Mouse (Mus musculus) heart, embryonic 16.5 days (tissue): ENCODE results near the gene Arl4d. TPM values are rescaled to one million over a fixed set of nuclear protein-coding genes. Genes with fewer than 3 reads are reported as not detected.
"Not testable (repeated sequence)": the region's sequence is repeated elsewhere in the genome, so short reads cannot be mapped to it uniquely, and the experiment has no call there.

Experiments used
- ATAC-seq: fragments of 200-750 bp; cut with Nextera tagmentation; replicated peaks from 2 replicates; pipeline ENCODE4 v1.8.0; 2017; ENCODE audit warnings: moderate number of reproducible peaks; ENCODE audit not compliant: insufficient read depth, low FRiP score; ENCODE audit errors: extremely low read depth
- H3K27ac ChIP-seq: fragments of 300-500 bp; sonication (generic); 2 replicates; pipeline ENCODE4 v1.5.1; 2014; ENCODE audit warnings: mild to moderate bottlenecking, low read length, control low read depth, moderate library complexity
- H3K27me3 ChIP-seq: fragments of 300-500 bp; sonication (generic); 2 replicates; pipeline ENCODE4 v1.6.1; 2014; ENCODE audit warnings: low read length, mixed read lengths; ENCODE audit not compliant: control insufficient read depth, insufficient read depth
- H3K36me3 ChIP-seq: fragments of 300-500 bp; sonication (generic); 2 replicates; pipeline ENCODE4 v1.6.1; 2014; ENCODE audit not compliant: control insufficient read depth, insufficient read depth
- H3K4me1 ChIP-seq: fragments of 300-500 bp; sonication (generic); 2 replicates; pipeline ENCODE4 v1.6.1; 2014; ENCODE audit warnings: low read length, mixed read lengths; ENCODE audit not compliant: control insufficient read depth, insufficient read depth
- H3K4me2 ChIP-seq: fragments of 300-500 bp; sonication (generic); 2 replicates; pipeline ENCODE4 v1.6.1; 2014; ENCODE audit warnings: low read depth, mild to moderate bottlenecking, control low read depth, low read length
- H3K4me3 ChIP-seq: fragments of 300-500 bp; sonication (generic); 2 replicates; pipeline ENCODE4 v1.5.1; 2014; ENCODE audit warnings: mild to moderate bottlenecking, control low read depth, low read length
- H3K9ac ChIP-seq: fragments of 300-500 bp; sonication (generic); 2 replicates; pipeline ENCODE4 v1.6.1; 2014; ENCODE audit warnings: low read length, control low read depth
- H3K9me3 ChIP-seq: fragments of 300-500 bp; sonication (generic); replicated peaks from 2 replicates; pipeline ENCODE4 v1.6.1; 2016; ENCODE audit warnings: low read length; ENCODE audit not compliant: control insufficient read depth
- WGBS: fragments of 180-500 bp; shearing (Covaris S2); extraction: QIAGEN DNeasy Blood & Tissue Kit; methylation state at CpG from one replicate; pipeline ENCODE4 v1.1.7; 2014; 5-methylcytosine and 5-hydroxymethylcytosine counted together
- polyA plus RNA-seq: library from polyadenylated mRNA; unstranded; fragments of >200 nt; fragmentation: Nextera tagmentation; extraction: Ambion mirVana; gene quantifications from 2 replicates; pipeline ENCODE4 v1.2.1, GENCODE M21; 2015

Gene Arl4d
- polyA plus RNA-seq, 1 experiment from 2014 or later, result 6.4 TPM

DNA sequence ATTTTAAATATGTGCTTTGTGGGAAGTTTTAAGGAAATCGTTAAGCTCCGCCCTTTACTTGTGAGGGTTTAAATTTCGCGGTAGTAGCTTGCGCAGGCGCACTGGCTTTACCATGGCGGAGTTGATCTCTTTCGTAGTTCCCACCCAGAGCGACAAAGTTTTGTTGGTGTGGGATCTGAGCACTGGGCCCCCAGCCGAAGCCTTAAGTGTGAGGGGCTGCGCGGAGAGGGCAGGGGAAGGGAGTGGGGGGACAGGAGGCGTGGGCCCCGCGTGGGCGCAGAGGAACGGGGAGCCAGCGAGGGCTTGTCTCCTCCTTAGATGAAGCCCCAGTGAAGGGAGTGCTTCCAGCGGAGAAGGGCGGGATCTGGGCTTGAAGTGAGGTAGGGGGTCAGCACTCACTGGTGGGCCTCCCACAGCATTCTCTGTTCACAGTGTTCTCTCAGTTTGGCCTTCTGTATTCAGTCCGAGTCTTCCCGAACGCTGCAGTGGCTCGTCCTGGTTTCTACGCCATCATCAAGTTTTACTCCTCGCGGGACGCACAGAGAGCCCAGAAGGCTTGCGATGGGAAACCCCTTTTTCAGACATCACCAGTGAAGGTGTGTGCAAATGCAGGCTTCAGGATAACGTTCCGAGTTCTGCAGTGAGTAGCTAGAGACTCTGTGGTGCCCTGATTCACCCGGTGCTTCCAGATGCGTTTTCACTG is 37.3 kb upstream of the Arl4d start:
- Histone ChIP-seq H3K9me3 (no peaks in the 10 kb centered on the region), H3K9ac (peak overlapping the region; percentile 95), H3K4me1 (peaks cover 5% of the 10 kb centered on the region), H3K4me3 (peak overlapping the region; percentile 71), H3K36me3 (peaks cover 5% of the 10 kb centered on the region; the same call in 1 of the 2 replicates), H3K27ac (peak overlapping the region; percentile 99), H3K27me3 (no peaks in the 10 kb centered on the region), H3K4me2 (peak overlapping the region; percentile 85)
- ATAC-seq, result peak; percentile 42; the same call in 1 of the 2 replicates
- WGBS, result under 1% methylated on average over 33 of the region's 33 CpGs

DNA sequence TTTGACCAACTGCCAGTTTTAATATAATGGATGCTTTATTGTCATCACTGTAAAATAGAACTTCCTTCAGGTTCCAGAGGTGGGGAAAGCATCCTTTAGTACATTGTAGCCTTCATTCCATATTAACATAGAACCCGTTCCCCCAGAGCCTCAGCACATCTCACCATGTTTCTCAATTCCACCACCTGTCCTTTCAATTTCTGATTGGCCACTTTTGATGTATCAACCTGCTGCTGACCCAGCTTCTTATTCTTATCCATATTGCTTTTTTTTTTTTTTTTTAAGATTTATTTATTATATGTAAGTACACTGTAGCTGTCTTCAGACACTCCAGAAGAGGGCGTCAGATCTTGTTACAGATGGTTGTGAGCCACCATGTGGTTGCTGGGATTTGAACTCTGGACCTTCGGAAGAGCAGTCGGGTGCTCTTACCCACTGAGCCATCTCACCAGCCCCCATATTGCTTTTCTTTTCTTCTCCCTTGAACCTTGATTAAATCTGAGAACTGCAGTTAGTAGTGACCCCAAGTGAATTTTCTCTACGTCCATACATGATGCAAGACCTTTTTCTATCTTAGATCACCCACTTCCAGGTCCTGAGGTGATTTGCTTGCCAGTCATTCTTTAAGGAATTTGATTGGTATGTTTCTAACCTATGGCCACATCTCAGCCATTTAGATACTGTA is 36.5 kb upstream of the Arl4d start:
- H3K4me1 ChIP-seq, H3K4me3 ChIP-seq, H3K27me3 ChIP-seq, H3K9ac ChIP-seq, ATAC-seq, H3K27ac ChIP-seq, H3K36me3 ChIP-seq, H3K9me3 ChIP-seq: not testable (repeated sequence)
- peak overlapping the region; percentile 85 for H3K4me2 ChIP-seq
- WGBS, result 71% methylated on average over 4 of the region's 5 CpGs

DNA sequence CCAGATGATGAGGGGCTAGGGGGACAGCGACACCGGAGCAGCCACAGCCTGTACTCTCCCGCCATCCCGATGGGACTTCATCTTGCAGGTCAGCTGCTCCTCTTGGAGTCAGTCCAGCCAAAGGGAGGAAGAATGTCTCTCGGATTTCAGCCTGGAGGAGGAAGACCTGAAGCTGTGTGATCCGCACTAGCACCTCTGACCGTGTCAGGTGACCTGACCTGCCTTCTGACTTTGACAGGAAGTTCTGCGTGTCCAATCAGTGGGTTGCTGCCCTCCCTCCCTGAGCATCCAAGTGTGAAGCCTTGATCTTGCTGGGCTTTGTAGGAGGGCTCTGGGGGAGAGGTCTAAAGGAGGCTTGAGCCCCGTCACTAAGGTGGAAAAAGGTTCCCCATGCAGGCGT is 29.7 kb upstream of the Arl4d start:
- Histone ChIP-seq H3K4me1 (no peaks in the 10 kb centered on the region; the same call in 1 of the 2 replicates), H3K4me3 (no peak overlapping the region), H3K27me3 (no peaks in the 10 kb centered on the region), H3K36me3 (peaks cover 16% of the 10 kb centered on the region), H3K9ac (no peak overlapping the region), H3K4me2 (no peak overlapping the region), H3K27ac (no peak overlapping the region), H3K9me3 (no peaks in the 10 kb centered on the region)
- WGBS, result 72% methylated on average over 10 of the region's 10 CpGs
- no peak for ATAC-seq

DNA sequence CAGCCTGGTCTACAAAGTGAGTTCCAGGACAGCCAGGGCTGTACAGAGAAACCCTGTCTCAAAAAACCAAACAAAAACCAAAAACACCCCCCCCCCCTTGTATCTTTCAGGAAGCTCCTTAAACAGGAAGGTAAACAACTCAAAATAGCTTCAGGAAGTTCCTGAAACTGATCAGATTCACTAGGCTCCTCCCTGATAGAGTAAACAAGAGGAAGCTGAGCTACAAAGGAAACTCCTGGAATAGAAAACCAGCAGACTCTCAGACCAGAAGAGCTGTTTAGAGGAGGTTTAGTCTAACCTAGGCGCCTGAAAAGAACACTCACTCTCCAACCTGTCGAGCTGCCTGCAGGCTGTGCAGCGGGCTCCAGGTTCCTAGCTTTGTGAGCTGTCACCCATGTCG is 25.6 kb upstream of the Arl4d start:
- no peak for ATAC-seq
- WGBS, result 86% methylated on average over 4 of the region's 4 CpGs

DNA sequence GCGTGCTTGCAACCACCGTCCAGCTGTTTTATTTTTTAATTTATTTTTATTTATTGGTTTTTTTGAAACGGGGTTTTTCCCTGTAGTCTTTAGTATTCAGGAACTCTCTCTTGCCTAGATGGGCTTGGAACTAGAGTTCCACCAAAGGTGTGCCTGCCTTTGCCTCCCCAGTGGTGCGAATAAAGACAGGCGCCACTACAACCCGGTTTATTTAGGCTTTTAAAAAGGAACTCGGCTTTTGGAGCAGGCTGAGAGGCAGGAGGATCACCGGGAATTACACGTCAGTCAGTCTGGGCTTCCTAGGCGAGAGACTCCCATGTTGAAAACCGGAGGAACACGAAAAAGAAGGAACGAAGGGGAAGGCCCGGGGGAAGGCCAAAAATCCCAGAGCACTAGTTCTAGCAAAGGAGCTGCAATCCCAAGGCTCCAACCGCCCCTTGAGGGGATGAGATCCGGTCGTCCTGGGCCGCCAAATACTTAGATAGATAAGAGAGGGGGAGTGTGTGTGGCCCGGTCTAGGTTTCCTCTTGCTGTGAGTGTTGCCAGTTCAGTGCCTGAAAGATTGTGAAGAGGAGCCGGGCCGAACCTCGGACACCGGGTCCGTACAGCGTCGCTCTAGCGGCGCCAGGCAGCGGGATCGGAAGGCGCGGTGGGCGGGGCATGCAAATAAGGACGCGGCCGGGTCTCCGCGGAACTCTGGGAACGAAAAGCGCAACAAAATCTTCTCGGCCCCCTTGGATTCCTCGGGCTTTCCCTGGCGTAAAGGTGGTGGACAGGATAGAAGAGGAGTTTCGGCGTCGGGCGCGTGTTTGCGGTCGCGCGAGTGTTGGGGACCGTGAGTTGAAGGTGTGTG is 24.3 kb upstream of the Arl4d start:
- H3K4me1 ChIP-seq, H3K9me3 ChIP-seq, H3K36me3 ChIP-seq, H3K27me3 ChIP-seq: not testable (repeated sequence)
- peak; percentile 69 for ATAC-seq
- Histone ChIP-seq H3K4me2 (peak overlapping the region; percentile 62), H3K27ac (peak overlapping the region; percentile 68), H3K4me3 (peak overlapping the region; percentile 49), H3K9ac (peak overlapping the region; percentile 71)
- WGBS, result 6% methylated on average over 50 of the region's 53 CpGs

More for the DNA sequence above, 25.6 kb upstream of the Arl4d start:
- Histone ChIP-seq H3K9me3 (no peaks in the 10 kb centered on the region), H3K4me2 (no peak overlapping the region), H3K27ac (no peak overlapping the region), H3K36me3 (peaks cover 5% of the 10 kb centered on the region), H3K4me1 (peaks cover 7% of the 10 kb centered on the region; the same call in 1 of the 2 replicates), H3K27me3 (no peaks in the 10 kb centered on the region), H3K4me3 (no peak overlapping the region), H3K9ac (no peak overlapping the region)

DNA sequence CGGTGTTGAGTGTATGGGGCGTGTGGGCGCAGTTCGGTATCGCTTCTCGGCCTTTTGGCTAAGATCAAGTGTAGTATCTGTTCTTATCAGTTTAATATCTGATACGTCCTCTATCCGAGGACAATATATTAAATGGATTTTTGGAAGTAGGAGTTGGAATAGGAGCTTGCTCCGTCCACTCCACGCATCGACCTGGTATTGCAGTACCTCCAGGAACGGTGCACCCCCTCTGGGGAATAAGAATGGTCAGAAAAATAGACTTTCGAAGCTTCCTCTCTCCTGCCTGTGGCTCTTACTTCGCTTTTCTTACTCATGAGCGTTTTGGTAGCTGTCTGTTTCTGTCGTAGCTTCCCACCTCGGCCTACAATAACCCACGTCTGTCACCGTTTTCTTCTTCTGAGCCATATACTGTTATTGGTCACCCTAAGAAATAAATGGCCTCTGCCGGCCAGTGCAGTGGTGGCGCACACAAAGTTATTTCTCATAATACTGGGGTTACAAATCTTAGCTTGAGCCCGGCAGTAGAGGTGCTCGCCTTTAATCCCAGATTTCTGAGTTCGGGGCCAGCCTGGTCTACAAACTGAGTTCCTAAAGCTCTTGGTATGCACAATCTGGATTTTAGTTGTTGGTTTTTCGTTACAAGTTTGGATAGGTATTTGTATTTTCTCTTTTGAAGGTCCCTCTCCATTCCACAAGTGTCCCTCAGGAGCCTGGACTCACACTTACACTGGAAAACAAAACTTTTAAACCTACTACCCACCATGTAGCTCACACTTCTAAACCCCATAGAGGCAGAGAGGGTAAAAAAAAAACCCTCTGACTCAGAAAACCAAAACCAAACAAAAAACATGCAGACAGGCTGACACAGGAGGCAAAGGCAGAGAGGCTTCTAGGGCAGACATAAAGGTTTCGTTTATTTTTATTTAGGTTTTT is 23.4 kb upstream of the Arl4d start:
- H3K4me3 ChIP-seq, H3K9me3 ChIP-seq, H3K36me3 ChIP-seq, H3K27me3 ChIP-seq, H3K4me1 ChIP-seq: not testable (repeated sequence)
- H3K9ac ChIP-seq, result peak overlapping the region; percentile 71
- peak; percentile 67 for ATAC-seq
- H3K27ac ChIP-seq, result peak overlapping the region; percentile 68
- H3K4me2 ChIP-seq, result peak overlapping the region; percentile 62; the same call in 1 of the 2 replicates
- WGBS, result 5% methylated on average over 14 of the region's 26 CpGs

DNA sequence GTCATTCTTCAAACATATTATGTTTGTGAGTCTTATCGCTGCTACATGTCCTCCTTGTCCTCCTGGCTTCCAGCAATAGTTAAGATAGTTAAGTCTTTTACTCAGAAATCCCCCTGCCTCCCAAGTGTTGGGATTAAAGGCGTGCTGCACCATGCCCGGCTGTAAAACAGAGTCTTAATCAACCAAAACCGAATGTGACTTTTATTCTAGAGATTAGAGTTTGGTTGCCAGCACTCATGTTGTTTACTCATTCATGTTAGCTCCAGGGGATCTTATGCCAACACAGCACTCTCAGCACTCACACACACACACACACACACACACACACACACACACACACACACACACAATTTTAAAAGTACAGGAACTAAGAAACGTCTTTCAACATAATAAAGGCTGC is 22.4 kb upstream of the Arl4d start:
- H3K27me3 ChIP-seq, result no peaks in the 10 kb centered on the region
- no peak for ATAC-seq

DNA sequence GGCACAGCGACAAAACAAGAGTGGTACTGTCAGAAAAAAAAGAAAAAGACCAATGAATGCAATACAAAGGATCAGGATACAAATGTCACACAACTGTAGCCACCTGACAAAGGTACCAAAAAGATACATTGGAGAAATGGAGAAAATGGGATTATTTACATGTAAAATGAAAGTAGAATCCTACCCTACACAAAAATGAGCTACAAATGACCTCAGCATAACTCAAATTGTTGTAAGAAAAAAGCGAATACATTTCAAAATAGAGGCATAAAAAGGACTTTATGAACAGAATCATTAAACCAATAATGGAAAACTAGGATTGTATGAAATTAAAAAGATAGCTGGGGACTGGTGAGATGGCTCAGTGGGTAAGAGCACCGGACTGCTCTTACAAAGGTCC is 20.8 kb upstream of the Arl4d start:
- WGBS, result 55% methylated on average over 3 of the region's 3 CpGs
- ATAC-seq, result no peak
- H3K27me3 ChIP-seq, result no peaks in the 10 kb centered on the region
- H3K27ac ChIP-seq, result no peak overlapping the region
- no peak overlapping the region for H3K9ac ChIP-seq
- no peaks in the 10 kb centered on the region for H3K9me3 ChIP-seq
- no peaks in the 10 kb centered on the region for H3K36me3 ChIP-seq
- H3K4me1 ChIP-seq, result peaks cover 9% of the 10 kb centered on the region; the same call in 1 of the 2 replicates
- H3K4me2 ChIP-seq, result no peak overlapping the region
- H3K4me3 ChIP-seq, result no peak overlapping the region

More for the DNA sequence above, 22.4 kb upstream of the Arl4d start:
- no peak overlapping the region for H3K27ac ChIP-seq
- H3K9ac ChIP-seq, result no peak overlapping the region
- no peaks in the 10 kb centered on the region for H3K9me3 ChIP-seq
- 39% methylated on average over 5 of the region's 5 CpGs for WGBS
- no peaks in the 10 kb centered on the region for H3K36me3 ChIP-seq
- H3K4me2 ChIP-seq, result no peak overlapping the region
- H3K4me3 ChIP-seq, result no peak overlapping the region
- H3K4me1 ChIP-seq, result peaks cover 9% of the 10 kb centered on the region; the same call in 1 of the 2 replicates
